ENCODE assay signal across 9 mouse cellular contexts in genomic region chr9:52676587-52676986, GRCm38 (mm10). TPM values are rescaled to one million over a fixed set of nuclear protein-coding genes. Genes with fewer than 3 reads are reported as not detected.
DNase-seq lines count a peak whose midpoint lies in the region; ATAC-seq and TF ChIP-seq lines count a peak whose summit lies in the region.
"Had no signal": no experiment of that assay in that cellular context is flagged by ENCODE, and none has a peak within 500 bp of the region (broad histone marks: within the 10 kb centered on the region; RNA-seq: fewer than 3 reads in every experiment).

No protein-coding gene starts in this region.

- TF ChIP-seq CTCF in kidney, postnatal 0 days (IDR thresholded peaks at IDR 0.05; ENCODE audit: low read depth): no peak
- no peak for TF ChIP-seq CTCF in midbrain, postnatal 0 days (IDR thresholded peaks at IDR 0.05)

- H3K9ac ChIP-seq in kidney, postnatal 0 days (ENCODE audit: low read depth, low read length): no peak overlapping the region
- H3K9ac ChIP-seq in kidney, embryonic 14.5 days (ENCODE audit: low read depth, low read length): no peak overlapping the region
- no peak overlapping the region for H3K9ac ChIP-seq in hindbrain, embryonic 11.5 days (ENCODE audit: low read depth, low read length)
- no peak overlapping the region for H3K9ac ChIP-seq in midbrain, postnatal 0 days (replicated peaks; ENCODE audit: low read length, poor library complexity, severe bottlenecking)
- H3K9ac ChIP-seq: liver, embryonic 13.5 days had no signal

- WGBS in kidney, postnatal 0 days: 8% methylated on average over 4 of the region's 4 CpGs
- WGBS in kidney, embryonic 14.5 days: 15% methylated on average over 4 of the region's 4 CpGs
- 20% methylated on average over 4 of the region's 4 CpGs for WGBS in hindbrain, embryonic 11.5 days
- 20% methylated on average over 4 of the region's 4 CpGs for WGBS in midbrain, postnatal 0 days

- peak; percentile 45 for DNase-seq in kidney, postnatal 0 days (ENCODE audit: low spot score)
- DNase-seq in adipocyte (ENCODE audit: low spot score): peak; percentile 4
- DNase-seq in hindbrain, embryonic 11.5 days (ENCODE audit: low spot score): peak; percentile 52
- no peak for DNase-seq in midbrain, postnatal 0 days (ENCODE audit: low spot score)
- DNase-seq in frontal cortex, postnatal 14 days (ENCODE audit: low spot score in 2 of 2): no peak
- no peak for DNase-seq in cerebellum, postnatal 4 days (ENCODE audit: low spot score in 2 of 2)
- DNase-seq: liver, embryonic 13.5 days had no signal

- no peaks in the 10 kb centered on the region for H3K9me3 ChIP-seq in kidney, postnatal 0 days (replicated peaks; ENCODE audit: low read length)
- H3K9me3 ChIP-seq in kidney, embryonic 14.5 days (ENCODE audit: control insufficient read depth, low read length): no peaks in the 10 kb centered on the region
- H3K9me3 ChIP-seq in hindbrain, embryonic 11.5 days (ENCODE audit: control insufficient read depth, low read length): no peaks in the 10 kb centered on the region
- no peaks in the 10 kb centered on the region for H3K9me3 ChIP-seq in midbrain, postnatal 0 days (ENCODE audit: low read length)
- H3K9me3 ChIP-seq: liver, embryonic 13.5 days had no signal

- no peak overlapping the region for H3K27ac ChIP-seq in kidney, postnatal 0 days
- no peak overlapping the region for H3K27ac ChIP-seq in kidney, embryonic 14.5 days (ENCODE audit: low read depth, low read length)
- H3K27ac ChIP-seq in hindbrain, embryonic 11.5 days (ENCODE audit: low read depth, low read length): no peak overlapping the region
- H3K27ac ChIP-seq in midbrain, postnatal 0 days (ENCODE audit: low read depth, low read length): no peak overlapping the region
- H3K27ac ChIP-seq: liver, embryonic 13.5 days had no signal

- H3K4me1 ChIP-seq in kidney, postnatal 0 days (replicated peaks; ENCODE audit: insufficient read depth, low read length): peaks cover 5% of the 10 kb centered on the region; the same call in 1 of the 2 replicates
- H3K4me1 ChIP-seq in kidney, embryonic 14.5 days (ENCODE audit: control insufficient read depth, insufficient read depth, low read length): peaks cover 5% of the 10 kb centered on the region; the same call in 1 of the 2 replicates
- H3K4me1 ChIP-seq in hindbrain, embryonic 11.5 days (replicated peaks; ENCODE audit: control insufficient read depth, insufficient read depth, low read length): peaks cover 9% of the 10 kb centered on the region
- H3K4me1 ChIP-seq in midbrain, postnatal 0 days (ENCODE audit: insufficient read depth, low read length): no peaks in the 10 kb centered on the region
- H3K4me1 ChIP-seq: liver, embryonic 13.5 days had no signal

- H3K4me3 ChIP-seq in kidney, postnatal 0 days (replicated peaks; ENCODE audit: low read depth, low read length): no peak overlapping the region
- no peak overlapping the region for H3K4me3 ChIP-seq in kidney, embryonic 14.5 days (ENCODE audit: low read length)
- no peak overlapping the region for H3K4me3 ChIP-seq in hindbrain, embryonic 11.5 days (ENCODE audit: low read depth, low read length)
- H3K4me3 ChIP-seq in midbrain, postnatal 0 days (ENCODE audit: low read depth, low read length): peak overlapping the region; percentile 79; the same call in 1 of the 2 replicates
- H3K4me3 ChIP-seq: liver, embryonic 13.5 days had no signal

- no peaks in the 10 kb centered on the region for H3K36me3 ChIP-seq in kidney, postnatal 0 days (ENCODE audit: insufficient read depth, low read length)
- no peaks in the 10 kb centered on the region for H3K36me3 ChIP-seq in kidney, embryonic 14.5 days (ENCODE audit: control insufficient read depth, insufficient read depth, low read length)
- H3K36me3 ChIP-seq in hindbrain, embryonic 11.5 days (ENCODE audit: control insufficient read depth, insufficient read depth, low read length): no peaks in the 10 kb centered on the region
- no peaks in the 10 kb centered on the region for H3K36me3 ChIP-seq in midbrain, postnatal 0 days (ENCODE audit: insufficient read depth, low read length)
- H3K36me3 ChIP-seq: liver, embryonic 13.5 days had no signal

- H3K4me2 ChIP-seq in kidney, postnatal 0 days (ENCODE audit: low read length): no peak overlapping the region
- no peak overlapping the region for H3K4me2 ChIP-seq in kidney, embryonic 14.5 days (replicated peaks; ENCODE audit: low read depth, low read length)
- H3K4me2 ChIP-seq in hindbrain, embryonic 11.5 days (replicated peaks; ENCODE audit: low read depth, low read length): no peak overlapping the region
- peak overlapping the region; percentile 94 for H3K4me2 ChIP-seq in midbrain, postnatal 0 days (ENCODE audit: low read depth, low read length, poor library complexity, severe bottlenecking)
- H3K4me2 ChIP-seq: liver, embryonic 13.5 days had no signal

- no peak for ATAC-seq in kidney, postnatal 0 days (replicated peaks; ENCODE audit: low FRiP score, low read depth)
- no peak for ATAC-seq in kidney, embryonic 14.5 days (ENCODE audit: low FRiP score, low TSS enrichment)
- ATAC-seq in hindbrain, embryonic 11.5 days (ENCODE audit: low FRiP score): no peak
- no peak for ATAC-seq in midbrain, postnatal 0 days (ENCODE audit: low FRiP score)
- ATAC-seq in frontal cortex, adult (ENCODE audit: low TSS enrichment): no peak

- peaks cover 35% of the 10 kb centered on the region for H3K27me3 ChIP-seq in kidney, postnatal 0 days (ENCODE audit: insufficient read depth, low read length)
- peaks cover 36% of the 10 kb centered on the region for H3K27me3 ChIP-seq in kidney, embryonic 14.5 days (ENCODE audit: control insufficient read depth, insufficient read depth, low read length)
- H3K27me3 ChIP-seq in hindbrain, embryonic 11.5 days (ENCODE audit: control insufficient read depth, insufficient read depth, low read length): peaks cover 28% of the 10 kb centered on the region
- no peaks in the 10 kb centered on the region for H3K27me3 ChIP-seq in midbrain, postnatal 0 days (ENCODE audit: insufficient read depth, low read length)

RNA-seq across cellular contexts. Expression of gene AI593442, which starts 3.0 kb away (rescaled TPM):
- 0.05 and 0.07 TPM in 2 replicates for polyA plus RNA-seq in kidney, postnatal 0 days (2015; fragmentation: Nextera tagmentation; extraction: Ambion mirVana)
- polyA plus RNA-seq in kidney, embryonic 14.5 days (2014; fragmentation: Nextera tagmentation; extraction: Ambion mirVana): 0.50 and 0.60 TPM in 2 replicates
- polyA plus RNA-seq in hindbrain, embryonic 11.5 days (2014; fragmentation: Nextera tagmentation; extraction: Ambion mirVana): 3.6 and 3.7 TPM in 2 replicates
- 37.9 and 44.9 TPM in 2 replicates for total RNA-seq in midbrain, postnatal 0 days (2014; rRNA removed)
- 78.0 and 78.9 TPM in 2 replicates for polyA plus RNA-seq in midbrain, postnatal 0 days (2015; fragmentation: Nextera tagmentation; extraction: Ambion mirVana)

Comparison
In these comparisons a context has a peak if more than half of its experiments do, and no peak if none do; other contexts are left out.
1. DNase-seq: peak in kidney, postnatal 0 days (single experiment), adipocyte (single experiment) and hindbrain, embryonic 11.5 days (single experiment); none in midbrain, postnatal 0 days (single experiment), frontal cortex, postnatal 14 days (0 of 2) and cerebellum, postnatal 4 days (0 of 2).
2. RNA of gene AI593442, which starts 3.0 kb away (polyA plus RNA-seq): 78.0 to 78.9 TPM in midbrain, postnatal 0 days; 3.6 to 3.7 TPM in hindbrain, embryonic 11.5 days, 0.50 to 0.60 TPM in kidney, embryonic 14.5 days and 0.05 to 0.07 TPM in kidney, postnatal 0 days; every median in the first group is over 10 times any median in the second.